Mouse (Mus musculus): Measurements from ENCODE around the gene Podxl2. TPM values are rescaled to one million over a fixed set of nuclear protein-coding genes. Genes with fewer than 3 reads are reported as not detected.
A peak's percentile ranks its signal among the peaks of the same experiment; 100 is the strongest.

Podxl2 gene
- total RNA-seq, 1 experiment = 5.0 TPM

DNA sequence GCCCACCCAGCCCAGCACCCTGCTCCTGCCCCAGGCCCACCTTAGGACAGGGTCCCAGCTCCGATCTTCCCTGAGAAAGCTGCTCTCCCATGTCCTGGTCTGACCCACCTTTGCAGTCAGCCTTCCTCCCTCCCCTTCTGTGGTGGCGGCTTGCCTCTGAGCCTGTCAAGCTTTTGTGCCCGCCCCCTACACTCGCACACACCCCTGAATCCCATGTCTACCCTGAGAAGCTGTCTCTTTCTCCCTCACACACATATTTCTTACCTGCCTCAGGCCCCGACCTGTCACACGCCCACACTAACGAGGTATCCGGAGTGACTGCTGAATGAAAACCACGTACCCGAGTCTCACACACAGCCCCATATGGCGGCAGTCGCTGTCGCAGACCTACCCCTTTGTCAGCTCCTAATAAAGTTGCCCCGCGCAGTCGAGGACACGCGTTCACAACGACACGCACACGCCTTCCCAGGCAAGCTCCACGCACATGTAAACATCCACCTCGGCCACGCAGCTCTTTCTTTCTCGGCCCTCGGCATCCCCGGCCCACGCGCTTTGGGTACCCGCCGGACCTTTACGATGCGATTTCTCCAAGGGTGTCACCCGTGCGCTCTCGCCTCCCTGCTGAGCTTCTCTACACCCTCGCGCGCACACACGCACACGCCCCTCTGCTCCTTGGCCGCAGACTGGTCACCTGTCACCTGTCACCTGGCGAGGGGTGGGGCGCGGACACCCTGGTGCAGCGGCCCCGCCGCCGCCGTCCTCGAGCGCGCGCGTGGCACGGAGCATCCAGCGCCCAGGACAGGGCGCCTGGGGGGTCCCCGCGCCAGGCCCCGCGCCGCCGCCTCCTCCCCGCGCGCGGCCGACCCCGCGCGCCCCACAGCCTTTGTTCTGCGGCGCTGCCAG is 628 bp downstream of the Podxl2 start:
- Histone ChIP-seq H3K9me3 (ENCODE audit: control insufficient read depth, insufficient read depth, low read depth, low read length) (no peaks in the 10 kb centered on the region), H3K36me3 (ENCODE audit: control insufficient read depth, insufficient read depth, low read length, poor library complexity, severe bottlenecking) (no peaks in the 10 kb centered on the region), H3K4me3 (ENCODE audit: insufficient read depth in 1 of 2, low read depth in 1 of 2, low read length in 2 of 2, poor library complexity in 1 of 2, severe bottlenecking in 1 of 2) (peak overlapping the region; percentile 66 to 85), H3K9ac (ENCODE audit: insufficient read depth, low read depth, low read length, poor library complexity, severe bottlenecking) (peak overlapping the region; percentile 59), H3K27ac (ENCODE audit: insufficient read depth, low read depth, low read length, poor library complexity, severe bottlenecking) (no peak overlapping the region), H3K4me1 (ENCODE audit: control insufficient read depth in 2 of 2, insufficient read depth in 2 of 2, low read length in 2 of 2, poor library complexity in 1 of 2) (peaks cover 0 to 3% of the 10 kb centered on the region in 2 experiments; a peak in 1 of 4 replicates)
- in situ Hi-C loops (cut with MboI; ENCODE audit: low sequenced_read_pairs in 2 of 2, unreplicated experiment in 2 of 2) = no loop called here
- no peak for TF ChIP-seq ZNF384 (IDR thresholded peaks at IDR 0.05; ENCODE audit: low read depth, low read length)
- no peak for TF ChIP-seq HCFC1 (IDR thresholded peaks at IDR 0.05; ENCODE audit: borderline replicate concordance, insufficient read depth, low read length)
- no peak for TF ChIP-seq ZC3H11A (IDR thresholded peaks at IDR 0.05; ENCODE audit: borderline replicate concordance, low read depth, low read length)
- no peak for TF ChIP-seq CHD2 (IDR thresholded peaks at IDR 0.05; ENCODE audit: low read depth, low read length)
- TF ChIP-seq MAFK (IDR thresholded peaks at IDR 0.05; ENCODE audit: insufficient read depth, low read depth, low read length) = no peak
- no peak for DNase-seq (ENCODE audit: low read depth, low spot score)

DNA sequence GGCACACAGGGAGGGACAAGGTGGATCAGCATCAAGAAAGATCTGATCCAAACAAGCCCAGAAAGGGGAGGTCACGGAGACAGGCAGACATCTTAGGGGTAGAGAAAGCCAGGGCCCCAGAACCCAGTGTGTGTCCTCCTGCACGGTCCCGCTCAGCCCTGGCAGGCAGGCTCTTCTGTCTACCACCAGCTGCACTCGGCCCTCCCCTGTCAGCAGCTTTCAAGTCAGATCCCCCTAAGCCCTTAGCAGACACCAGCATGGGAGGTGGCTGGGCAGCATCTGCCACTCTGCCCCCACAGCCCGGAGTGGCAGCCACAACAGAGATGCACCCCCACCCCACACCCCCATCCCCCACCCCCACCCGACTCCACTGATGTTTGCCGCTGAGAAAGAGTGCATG is 2.0 kb downstream of the Podxl2 start:
- H3K4me1 ChIP-seq (ENCODE audit: control insufficient read depth in 2 of 2, insufficient read depth in 2 of 2, low read length in 2 of 2, poor library complexity in 1 of 2) = peaks cover 0 to 3% of the 10 kb centered on the region in 2 experiments; a peak in 1 of 4 replicates
- no peaks in the 10 kb centered on the region for H3K9me3 ChIP-seq (ENCODE audit: control insufficient read depth, insufficient read depth, low read depth, low read length)
- TF ChIP-seq ZC3H11A (IDR thresholded peaks at IDR 0.05; ENCODE audit: borderline replicate concordance, low read depth, low read length) = no peak
- no peak for TF ChIP-seq ZNF384 (IDR thresholded peaks at IDR 0.05; ENCODE audit: low read depth, low read length)
- TF ChIP-seq MAFK (IDR thresholded peaks at IDR 0.05; ENCODE audit: insufficient read depth, low read depth, low read length) = no peak
- TF ChIP-seq HCFC1 (IDR thresholded peaks at IDR 0.05; ENCODE audit: borderline replicate concordance, insufficient read depth, low read length) = no peak
- TF ChIP-seq CHD2 (IDR thresholded peaks at IDR 0.05; ENCODE audit: low read depth, low read length) = no peak
- H3K9ac ChIP-seq (ENCODE audit: insufficient read depth, low read depth, low read length, poor library complexity, severe bottlenecking) = no peak overlapping the region
- in situ Hi-C loops (cut with MboI; ENCODE audit: low sequenced_read_pairs in 2 of 2, unreplicated experiment in 2 of 2) = no loop called here
- no peak for DNase-seq (ENCODE audit: low read depth, low spot score)
- no peaks in the 10 kb centered on the region for H3K36me3 ChIP-seq (ENCODE audit: control insufficient read depth, insufficient read depth, low read length, poor library complexity, severe bottlenecking)
- no peak overlapping the region for H3K27ac ChIP-seq (ENCODE audit: insufficient read depth, low read depth, low read length, poor library complexity, severe bottlenecking)
- H3K4me3 ChIP-seq (ENCODE audit: insufficient read depth in 1 of 2, low read depth in 1 of 2, low read length in 2 of 2, poor library complexity in 1 of 2, severe bottlenecking in 1 of 2) = no peak overlapping the region

GRCm38 (mm10) chr6:88871546-88871945 is 3.3 kb downstream of the Podxl2 start:
- no peak for TF ChIP-seq ZNF384 (IDR thresholded peaks at IDR 0.05; ENCODE audit: low read depth, low read length)
- TF ChIP-seq ZC3H11A (IDR thresholded peaks at IDR 0.05; ENCODE audit: borderline replicate concordance, low read depth, low read length) = no peak
- no peak for TF ChIP-seq HCFC1 (IDR thresholded peaks at IDR 0.05; ENCODE audit: borderline replicate concordance, insufficient read depth, low read length)
- TF ChIP-seq MAFK (IDR thresholded peaks at IDR 0.05; ENCODE audit: insufficient read depth, low read depth, low read length) = no peak
- TF ChIP-seq CHD2 (IDR thresholded peaks at IDR 0.05; ENCODE audit: low read depth, low read length) = no peak
- in situ Hi-C loops (cut with MboI; ENCODE audit: low sequenced_read_pairs in 2 of 2, unreplicated experiment in 2 of 2) = no loop called here
- H3K4me3 ChIP-seq (ENCODE audit: insufficient read depth in 1 of 2, low read depth in 1 of 2, low read length in 2 of 2, poor library complexity in 1 of 2, severe bottlenecking in 1 of 2) = no peak overlapping the region
- H3K9ac ChIP-seq (ENCODE audit: insufficient read depth, low read depth, low read length, poor library complexity, severe bottlenecking) = no peak overlapping the region
- no peaks in the 10 kb centered on the region for H3K9me3 ChIP-seq (ENCODE audit: control insufficient read depth, insufficient read depth, low read depth, low read length)
- H3K4me1 ChIP-seq (ENCODE audit: control insufficient read depth in 2 of 2, insufficient read depth in 2 of 2, low read length in 2 of 2, poor library complexity in 1 of 2) = peaks cover 0 to 3% of the 10 kb centered on the region in 2 experiments; a peak in 1 of 4 replicates
- no peaks in the 10 kb centered on the region for H3K36me3 ChIP-seq (ENCODE audit: control insufficient read depth, insufficient read depth, low read length, poor library complexity, severe bottlenecking)
- no peak overlapping the region for H3K27ac ChIP-seq (ENCODE audit: insufficient read depth, low read depth, low read length, poor library complexity, severe bottlenecking)
- DNase-seq (ENCODE audit: low read depth, low spot score) = no peak

DNA sequence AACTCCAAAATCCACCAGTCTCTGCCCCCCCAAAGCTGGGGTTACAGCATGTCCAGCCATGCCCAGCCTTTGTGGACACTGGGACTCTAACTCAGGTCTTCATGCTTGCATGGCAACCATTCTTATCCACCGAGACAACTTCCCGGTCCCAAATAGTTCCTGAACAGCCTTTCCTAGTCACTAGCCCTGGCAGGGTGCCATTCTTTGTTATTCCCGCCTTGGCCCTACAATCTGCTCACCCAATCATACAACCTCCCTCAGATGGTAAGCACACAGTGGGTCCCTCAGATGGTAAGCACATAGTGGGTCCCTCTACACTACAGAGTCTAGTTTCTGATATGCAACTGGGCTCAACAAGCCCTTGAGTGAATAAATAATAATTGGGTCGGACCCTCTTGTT is 4.2 kb downstream of the Podxl2 start:
- no peak for DNase-seq (ENCODE audit: low read depth, low spot score)
- in situ Hi-C loops (cut with MboI; ENCODE audit: low sequenced_read_pairs in 2 of 2, unreplicated experiment in 2 of 2) = no loop called here

More for the DNA sequence above, 4.2 kb downstream of the Podxl2 start:
- Histone ChIP-seq H3K36me3 (ENCODE audit: control insufficient read depth, insufficient read depth, low read length, poor library complexity, severe bottlenecking) (no peaks in the 10 kb centered on the region), H3K27ac (ENCODE audit: insufficient read depth, low read depth, low read length, poor library complexity, severe bottlenecking) (no peak overlapping the region), H3K9ac (ENCODE audit: insufficient read depth, low read depth, low read length, poor library complexity, severe bottlenecking) (no peak overlapping the region), H3K4me1 (ENCODE audit: control insufficient read depth in 2 of 2, insufficient read depth in 2 of 2, low read length in 2 of 2, poor library complexity in 1 of 2) (peaks cover 0 to 3% of the 10 kb centered on the region in 2 experiments; a peak in 1 of 4 replicates), H3K9me3 (ENCODE audit: control insufficient read depth, insufficient read depth, low read depth, low read length) (no peaks in the 10 kb centered on the region), H3K4me3 (ENCODE audit: insufficient read depth in 1 of 2, low read depth in 1 of 2, low read length in 2 of 2, poor library complexity in 1 of 2, severe bottlenecking in 1 of 2) (no peak overlapping the region)
- no peak for TF ChIP-seq CHD2 (IDR thresholded peaks at IDR 0.05; ENCODE audit: low read depth, low read length)
- no peak for TF ChIP-seq ZC3H11A (IDR thresholded peaks at IDR 0.05; ENCODE audit: borderline replicate concordance, low read depth, low read length)
- TF ChIP-seq MAFK (IDR thresholded peaks at IDR 0.05; ENCODE audit: insufficient read depth, low read depth, low read length) = no peak
- no peak for TF ChIP-seq ZNF384 (IDR thresholded peaks at IDR 0.05; ENCODE audit: low read depth, low read length)
- TF ChIP-seq HCFC1 (IDR thresholded peaks at IDR 0.05; ENCODE audit: borderline replicate concordance, insufficient read depth, low read length) = no peak

Data from ES-E14 (cell line).